Mouse (Mus musculus) cerebellum, postnatal 36 days (tissue): ENCODE measurements around the gene Rph3al.
A peak's percentile ranks its signal among the peaks of the same experiment; 100 is the strongest.

Experiments
- DNase-seq, 2 experiments: peaks; one replicate each; pipeline ENCODE4 v3.0.0; 2021 to 2022; ENCODE audit warnings: mixed read lengths in 2 of 2

Rph3al gene

GRCm38 (mm10) chr11:75938379-75938906 lies at the start of gene Rph3al:
Rph3al (minus strand) TSS chr11:75938429.
- DNase-seq: no peak

- DNase-seq: no peak
Measured at GRCm38 (mm10) chr11:75985948-75986347, 47.7 kb upstream of the Rph3al start.

GRCm38 (mm10) chr11:75984581-75984980 lies 46.4 kb upstream of the Rph3al start:
- DNase-seq: no peak

- DNase-seq: no peak
Measured at GRCm38 (mm10) chr11:75983194-75983593, 45.0 kb upstream of the Rph3al start.

GRCm38 (mm10) chr11:75980413-75980812 lies 42.2 kb upstream of the Rph3al start:
- no peak for DNase-seq

GRCm38 (mm10) chr11:75978051-75978450 lies 39.8 kb upstream of the Rph3al start:
- no peak for DNase-seq

- DNase-seq: no peak
Measured at GRCm38 (mm10) chr11:75976748-75977147, 38.5 kb upstream of the Rph3al start.

GRCm38 (mm10) chr11:75973988-75974387 lies 35.8 kb upstream of the Rph3al start:
- no peak for DNase-seq

- peak; percentile 9 to 16 for DNase-seq
Measured at GRCm38 (mm10) chr11:75972916-75973567, 34.8 kb upstream of the Rph3al start.

GRCm38 (mm10) chr11:75972188-75972587 lies 34.0 kb upstream of the Rph3al start:
- DNase-seq: no peak

GRCm38 (mm10) chr11:75970629-75971028 lies 32.4 kb upstream of the Rph3al start:
- DNase-seq: no peak

GRCm38 (mm10) chr11:75968761-75969160 lies 30.5 kb upstream of the Rph3al start:
- no peak for DNase-seq

GRCm38 (mm10) chr11:75966401-75967372 lies 28.5 kb upstream of the Rph3al start:
- DNase-seq: peak; percentile 70 to 75

- DNase-seq: no peak
Measured at GRCm38 (mm10) chr11:75965674-75966400, 27.6 kb upstream of the Rph3al start.

GRCm38 (mm10) chr11:75964476-75964730 lies 26.2 kb upstream of the Rph3al start:
- no peak for DNase-seq

- DNase-seq: peak in 1 of 2 experiments; percentile 13
Measured at GRCm38 (mm10) chr11:75963730-75964475, 25.7 kb upstream of the Rph3al start.

- no peak for DNase-seq
Measured at GRCm38 (mm10) chr11:75961782-75962181, 23.6 kb upstream of the Rph3al start.

- no peak for DNase-seq
Measured at GRCm38 (mm10) chr11:75957124-75957832, 19.0 kb upstream of the Rph3al start.

- DNase-seq: no peak
Measured at GRCm38 (mm10) chr11:75956651-75957050, 18.4 kb upstream of the Rph3al start.

GRCm38 (mm10) chr11:75954896-75955295 lies 16.7 kb upstream of the Rph3al start:
- DNase-seq: no peak

GRCm38 (mm10) chr11:75951895-75952294 lies 13.7 kb upstream of the Rph3al start:
- DNase-seq: no peak

- DNase-seq: no peak
Measured at GRCm38 (mm10) chr11:75950459-75950858, 12.2 kb upstream of the Rph3al start.
